Mouse (Mus musculus) cerebellum, adult 8-10 months (tissue): ENCODE data around the gene Prc1.
"Not testable (repeated sequence)": the region's sequence is repeated elsewhere in the genome, so short reads cannot be mapped to it uniquely, and the experiment has no call there.

ENCODE experiments used
- DNase-seq: peaks from one replicate; pipeline ENCODE4 v3.0.0; 2022

The Prc1 gene

GRCm38 (mm10) chr7:80287736-80288135, 6.5 kb upstream of the Prc1 start:
- no peak for DNase-seq

- DNase-seq: no peak
Observed at GRCm38 (mm10) chr7:80294764-80295648, 756 bp downstream of the Prc1 start.

- DNase-seq: no peak
Observed at GRCm38 (mm10) chr7:80296462-80296861, 2.2 kb downstream of the Prc1 start.

GRCm38 (mm10) chr7:80297041-80297440, 2.8 kb downstream of the Prc1 start:
- DNase-seq: no peak

GRCm38 (mm10) chr7:80298754-80299153, 4.5 kb downstream of the Prc1 start:
- no peak for DNase-seq

- DNase-seq: no peak
Observed at GRCm38 (mm10) chr7:80299568-80299967, 5.3 kb downstream of the Prc1 start.

GRCm38 (mm10) chr7:80301522-80301921, 7.3 kb downstream of the Prc1 start:
- no peak for DNase-seq

- DNase-seq: no peak
Observed at GRCm38 (mm10) chr7:80307766-80308165, 13.5 kb downstream of the Prc1 start.

- no peak for DNase-seq
Observed at GRCm38 (mm10) chr7:80310771-80311170, 16.5 kb downstream of the Prc1 start.

GRCm38 (mm10) chr7:80315733-80316132, 21.5 kb downstream of the Prc1 start:
- no peak for DNase-seq

GRCm38 (mm10) chr7:80317439-80318115, 23.3 kb downstream of the Prc1 start:
- DNase-seq: no peak

- DNase-seq: no peak
Observed at GRCm38 (mm10) chr7:80318670-80319069, 24.4 kb downstream of the Prc1 start.

- DNase-seq: no peak
Observed at GRCm38 (mm10) chr7:80319846-80320496, 25.7 kb downstream of the Prc1 start.

GRCm38 (mm10) chr7:80323336-80323735, 29.1 kb downstream of the Prc1 start:
- no peak for DNase-seq

GRCm38 (mm10) chr7:80324043-80324815, 30.0 kb downstream of the Prc1 start, which contains the start of gene Rccd1:
Gene Rccd1 (minus strand): TSS chr7:80324454.
- DNase-seq: peak; percentile 96

- not testable (repeated sequence) for DNase-seq
Observed at GRCm38 (mm10) chr7:80324816-80325119, 30.5 kb downstream of the Prc1 start.

GRCm38 (mm10) chr7:80325292-80325868, 31.1 kb downstream of the Prc1 start:
- no peak for DNase-seq

- DNase-seq: no peak
Observed at GRCm38 (mm10) chr7:80326076-80326475, 31.8 kb downstream of the Prc1 start.

- peak; percentile 41 for DNase-seq
Observed at GRCm38 (mm10) chr7:80330278-80330677, 36.0 kb downstream of the Prc1 start.

GRCm38 (mm10) chr7:80331433-80331832, 37.2 kb downstream of the Prc1 start:
- DNase-seq: no peak

- DNase-seq: no peak
Observed at GRCm38 (mm10) chr7:80334848-80335247, 40.6 kb downstream of the Prc1 start.

GRCm38 (mm10) chr7:80336932-80337331, 42.7 kb downstream of the Prc1 start:
- DNase-seq: no peak

GRCm38 (mm10) chr7:80339371-80339770, 45.1 kb downstream of the Prc1 start:
- DNase-seq: peak; percentile 59
